Mouse (Mus musculus) liver, adult 2 months (tissue): ENCODE measurements around the gene Pnpla5. TPM values are rescaled to one million over a fixed set of nuclear protein-coding genes. Genes with fewer than 3 reads are reported as not detected.
"Not testable (repeated sequence)": the region's sequence is repeated elsewhere in the genome, so short reads cannot be mapped to it uniquely, and the experiment has no call there.

ENCODE experiments used
- DNase-seq: peaks from one replicate; pipeline ENCODE4 v3.0.0-alpha.2; 2011; ENCODE audit warnings: low read depth, low spot score; ENCODE audit errors: extremely low read depth
- H3K27ac ChIP-seq: fragments of 200-500 bp; replicated peaks from 2 replicates; pipeline ENCODE4 v1.5.1; 2012; ENCODE audit warnings: low read depth, mild to moderate bottlenecking, control low read depth, inconsistent platforms, low read length; ENCODE audit not compliant: insufficient read depth
- H3K27me3 ChIP-seq: fragments of 200-500 bp; 2 replicates; pipeline ENCODE4 v1.6.1; 2012; ENCODE audit warnings: mild to moderate bottlenecking, moderate library complexity, low read length, inconsistent platforms; ENCODE audit not compliant: control insufficient read depth, insufficient read depth
- H3K36me3 ChIP-seq: fragments of 200-500 bp; 2 replicates; pipeline ENCODE4 v1.6.1; 2012; ENCODE audit warnings: low read length, inconsistent platforms; ENCODE audit not compliant: control insufficient read depth, insufficient read depth
- H3K4me1 ChIP-seq: fragments of 200-500 bp; 2 replicates; pipeline ENCODE4 v1.6.1; 2011; ENCODE audit warnings: low read length; ENCODE audit not compliant: control insufficient read depth, insufficient read depth
- H3K4me3 ChIP-seq: fragments of 200-500 bp; 2 replicates; pipeline ENCODE4 v1.5.1; 2011; ENCODE audit warnings: low read depth, mild to moderate bottlenecking, control low read depth, low read length, moderate library complexity; ENCODE audit not compliant: insufficient read depth
- H3K79me2 ChIP-seq: fragments of 200-500 bp; 2 replicates; pipeline ENCODE4 v1.6.1; 2012; ENCODE audit warnings: inconsistent platforms, mild to moderate bottlenecking, low read length, moderate library complexity; ENCODE audit not compliant: control insufficient read depth, insufficient read depth
- H3K9ac ChIP-seq: fragments of 200-500 bp; 2 replicates; pipeline ENCODE4 v1.6.1; 2012; ENCODE audit warnings: low read depth, mild to moderate bottlenecking, control low read depth, inconsistent platforms, low read length
- CTCF ChIP-seq: fragments of 200-500 bp; IDR thresholded peaks from 2 replicates; pipeline ENCODE4 v1.5.1; 2011; ENCODE audit warnings: low read depth, low read length, control low read depth
- POLR2A ChIP-seq: fragments of 200-500 bp; IDR thresholded peaks from 2 replicates; pipeline ENCODE4 v1.6.1; 2011; ENCODE audit warnings: low read length, control low read depth; ENCODE audit not compliant: insufficient read depth; ENCODE audit errors: extremely low read depth
- WGBS: fragments of 180-500 bp; shearing (Covaris S2); methylation state at CpG from one replicate; pipeline ENCODE4 v1.1.7; 2018; 5-methylcytosine and 5-hydroxymethylcytosine counted together
- polyA plus RNA-seq: library from polyadenylated mRNA; depleted of rRNA; stranded (reverse); fragments of >200 nt; gene quantifications from 2 replicates; pipeline ENCODE4 v1.2.3, GENCODE M21; 2012
- total RNA-seq: library from RNA; depleted of rRNA; stranded (reverse); fragments of >200 nt; gene quantifications from 2 replicates; pipeline ENCODE4 v1.2.3, GENCODE M21; 2014

Gene Pnpla5
- total and polyA plus RNA-seq, 2 experiments, result 0.13 to 0.28 TPM

GRCm38 (mm10) chr15:84113873-84114272 lies 9.1 kb downstream of the Pnpla5 start:
- H3K9ac ChIP-seq, result peak overlapping the region; percentile 50; the same call in 1 of the 2 replicates
- peak overlapping the region; percentile 74 for H3K27ac ChIP-seq
- peak; percentile 72 for DNase-seq
- no peak for TF ChIP-seq CTCF
- no peak for TF ChIP-seq POLR2A
- no peaks in the 10 kb centered on the region for H3K79me2 ChIP-seq
- WGBS, result 24% methylated on average over 6 of the region's 6 CpGs
- no peaks in the 10 kb centered on the region for H3K27me3 ChIP-seq
- peaks cover 17% of the 10 kb centered on the region for H3K4me1 ChIP-seq
- no peak overlapping the region for H3K4me3 ChIP-seq
- H3K36me3 ChIP-seq, result no peaks in the 10 kb centered on the region

- Histone ChIP-seq H3K27ac (no peak overlapping the region), H3K36me3 (no peaks in the 10 kb centered on the region), H3K27me3 (peaks cover 6% of the 10 kb centered on the region), H3K4me1 (peaks cover 7% of the 10 kb centered on the region), H3K79me2 (no peaks in the 10 kb centered on the region), H3K9ac (no peak overlapping the region), H3K4me3 (no peak overlapping the region)
- no peak for DNase-seq
- WGBS, result 4% methylated on average over 13 of the region's 13 CpGs
- no peak for TF ChIP-seq POLR2A
- no peak for TF ChIP-seq CTCF
These were observed 14.1 kb downstream of the Pnpla5 start for GRCm38 (mm10) chr15:84108899-84109298.

GRCm38 (mm10) chr15:84105924-84106500 lies 17.0 kb downstream of the Pnpla5 start:
- Histone ChIP-seq H3K4me1 (peaks cover 2% of the 10 kb centered on the region; the same call in 1 of the 2 replicates), H3K27me3 (peaks cover 6% of the 10 kb centered on the region), H3K79me2 (no peaks in the 10 kb centered on the region), H3K36me3 (no peaks in the 10 kb centered on the region), H3K4me3 (no peak overlapping the region), H3K9ac (no peak overlapping the region), H3K27ac (no peak overlapping the region)
- DNase-seq, result no peak
- TF ChIP-seq POLR2A, result no peak
- no peak; the same call in 1 of the 2 replicates for TF ChIP-seq CTCF
- WGBS, result 17% methylated on average over 12 of the region's 12 CpGs

GRCm38 (mm10) chr15:84105105-84105923 lies 17.7 kb downstream of the Pnpla5 start, which contains the start of gene Sult4a1:
TSS of gene Sult4a1 (minus strand) at chr15:84105754.
- Histone ChIP-seq H3K4me3 (peak within 1 kb of the TSS; percentile 21; the same call in 1 of the 2 replicates), H3K9ac (no peak within 1 kb of the TSS), H3K27me3 (peaks cover 6% of the 10 kb centered on the region), H3K79me2 (no peaks in the 10 kb centered on the region), H3K36me3 (no peaks in the 10 kb centered on the region), H3K27ac (no peak within 1 kb of the TSS), H3K4me1 (peaks cover 2% of the 10 kb centered on the region; the same call in 1 of the 2 replicates)
- TF ChIP-seq POLR2A, result no peak
- no peak for TF ChIP-seq CTCF
- no peak for DNase-seq
- WGBS, result 5% methylated on average over 77 of the region's 77 CpGs

- Histone ChIP-seq H3K79me2 (no peaks in the 10 kb centered on the region), H3K36me3 (no peaks in the 10 kb centered on the region), H3K27me3 (peaks cover 6% of the 10 kb centered on the region), H3K4me1 (peaks cover 2% of the 10 kb centered on the region; the same call in 1 of the 2 replicates), H3K27ac (no peak overlapping the region), H3K9ac (no peak overlapping the region), H3K4me3 (no peak overlapping the region)
- TF ChIP-seq CTCF, result no peak
- no peak for TF ChIP-seq POLR2A
- DNase-seq, result no peak
- WGBS, result 79% methylated on average over 7 of the region's 7 CpGs
These were observed 18.3 kb downstream of the Pnpla5 start for GRCm38 (mm10) chr15:84104626-84105025.

- H3K27me3 ChIP-seq, H3K27ac ChIP-seq, H3K4me1 ChIP-seq, H3K79me2 ChIP-seq, DNase-seq, H3K4me3 ChIP-seq, H3K36me3 ChIP-seq, H3K9ac ChIP-seq: not testable (repeated sequence)
- 78% methylated on average over 15 of the region's 15 CpGs for WGBS
These were observed 25.4 kb downstream of the Pnpla5 start for GRCm38 (mm10) chr15:84097536-84097935.
